Mouse (Mus musculus) thymus, adult 2 months (tissue): ENCODE data around the gene Rpf2. TPM values are rescaled to one million over a fixed set of nuclear protein-coding genes. Genes with fewer than 3 reads are reported as not detected.

Experiments used
- DNase-seq: peaks from one replicate; pipeline ENCODE4 v3.0.0; 2021
- H3K27ac ChIP-seq: fragments of 200-500 bp; 2 replicates; pipeline ENCODE4 v1.5.1; 2012; ENCODE audit warnings: low read length, control low read depth; ENCODE audit not compliant: control insufficient read depth, insufficient read depth
- H3K27me3 ChIP-seq: fragments of 200-500 bp; 2 replicates; pipeline ENCODE4 v1.6.1; 2012; ENCODE audit warnings: mild to moderate bottlenecking, low read length, moderate library complexity, mixed read lengths; ENCODE audit not compliant: control insufficient read depth, insufficient read depth
- H3K36me3 ChIP-seq: fragments of 200-500 bp; 2 replicates; pipeline ENCODE4 v1.6.1; 2012; ENCODE audit warnings: mild to moderate bottlenecking, low read length, moderate library complexity; ENCODE audit not compliant: control insufficient read depth, insufficient read depth
- H3K4me1 ChIP-seq: fragments of 200-500 bp; replicated peaks from 2 replicates; pipeline ENCODE4 v1.6.1; 2012; ENCODE audit warnings: low read length; ENCODE audit not compliant: control insufficient read depth, insufficient read depth
- H3K4me3 ChIP-seq: fragments of 200-500 bp; 2 replicates; pipeline ENCODE4 v1.5.1; 2012; ENCODE audit warnings: mild to moderate bottlenecking, low read length, control low read depth, moderate library complexity; ENCODE audit not compliant: control insufficient read depth, insufficient read depth
- CTCF ChIP-seq: fragments of 200-500 bp; IDR thresholded peaks from 2 replicates; pipeline ENCODE4 v1.5.1; 2012; ENCODE audit warnings: mild to moderate bottlenecking, control low read depth, low read length, moderate library complexity, borderline replicate concordance; ENCODE audit not compliant: control insufficient read depth, poor library complexity, insufficient read depth; ENCODE audit errors: extremely low read depth
- POLR2A ChIP-seq: fragments of 200-500 bp; IDR thresholded peaks from 2 replicates; pipeline ENCODE4 v1.6.1; 2012; ENCODE audit warnings: mild to moderate bottlenecking, low read length, control low read depth, moderate library complexity; ENCODE audit not compliant: control insufficient read depth, poor library complexity, insufficient read depth; ENCODE audit errors: extremely low read depth
- WGBS: fragments of 180-500 bp; shearing (Covaris S2); methylation state at CpG from one replicate; pipeline ENCODE4 v1.1.7; 2018; 5-methylcytosine and 5-hydroxymethylcytosine counted together
- polyA plus RNA-seq: library from polyadenylated mRNA; depleted of rRNA; stranded (reverse); fragments of >200 nt; gene quantifications from 2 replicates; pipeline ENCODE4 v1.2.3, GENCODE M21; 2012

The Rpf2 gene
- polyA plus RNA-seq, 1 experiment = 3.9 TPM

- Histone ChIP-seq H3K4me3 (no peak overlapping the region), H3K36me3 (peaks cover 27% of the 10 kb centered on the region), H3K27me3 (no peaks in the 10 kb centered on the region), H3K4me1 (peaks cover 22% of the 10 kb centered on the region), H3K27ac (no peak overlapping the region)
- no peak for TF ChIP-seq POLR2A
- no peak for TF ChIP-seq CTCF
- WGBS = 95% methylated on average over 1 of the region's 1 CpGs
- no peak for DNase-seq
Observed at GRCm38 (mm10) chr10:40229725-40230124, 17.1 kb downstream of the Rpf2 start.

GRCm38 (mm10) chr10:40227660-40228303, 19.1 kb downstream of the Rpf2 start:
- DNase-seq = no peak
- Histone ChIP-seq H3K27me3 (no peaks in the 10 kb centered on the region), H3K4me1 (peaks cover 15% of the 10 kb centered on the region), H3K4me3 (no peak overlapping the region), H3K36me3 (peaks cover 43% of the 10 kb centered on the region), H3K27ac (no peak overlapping the region)
- 94% methylated on average over 4 of the region's 4 CpGs for WGBS
- TF ChIP-seq CTCF = no peak
- TF ChIP-seq POLR2A = no peak

GRCm38 (mm10) chr10:40218874-40219273, 28.0 kb downstream of the Rpf2 start:
- WGBS = 13% methylated on average over 3 of the region's 3 CpGs
- Histone ChIP-seq H3K27ac (peak overlapping the region; percentile 68; the same call in 1 of the 2 replicates), H3K36me3 (peaks cover 19% of the 10 kb centered on the region; the same call in 1 of the 2 replicates), H3K4me3 (no peak overlapping the region), H3K4me1 (peaks cover 13% of the 10 kb centered on the region), H3K27me3 (no peaks in the 10 kb centered on the region)
- DNase-seq = peak; percentile 28
- TF ChIP-seq POLR2A (no peak), CTCF (no peak)

- Histone ChIP-seq H3K4me3 (no peak overlapping the region), H3K27ac (no peak overlapping the region), H3K4me1 (no peaks in the 10 kb centered on the region), H3K36me3 (no peaks in the 10 kb centered on the region), H3K27me3 (no peaks in the 10 kb centered on the region)
- DNase-seq = peak; percentile 95
- no peak for TF ChIP-seq POLR2A
- TF ChIP-seq CTCF = peak; percentile 25; the same call in 1 of the 2 replicates
- WGBS = 50% methylated on average over 13 of the region's 13 CpGs
Observed at GRCm38 (mm10) chr10:40212443-40213169, 34.2 kb downstream of the Rpf2 start.

GRCm38 (mm10) chr10:40195001-40195400, 51.8 kb downstream of the Rpf2 start:
- no peak for DNase-seq
- WGBS = 96% methylated on average over 6 of the region's 6 CpGs
- Histone ChIP-seq H3K27me3 (no peaks in the 10 kb centered on the region), H3K36me3 (no peaks in the 10 kb centered on the region), H3K4me1 (peaks cover 13% of the 10 kb centered on the region), H3K4me3 (no peak overlapping the region), H3K27ac (no peak overlapping the region)
- TF ChIP-seq CTCF = no peak
- no peak for TF ChIP-seq POLR2A

GRCm38 (mm10) chr10:40192010-40192935, 54.6 kb downstream of the Rpf2 start:
- Histone ChIP-seq H3K27ac (no peak overlapping the region), H3K4me1 (peaks cover 13% of the 10 kb centered on the region), H3K36me3 (no peaks in the 10 kb centered on the region), H3K27me3 (no peaks in the 10 kb centered on the region), H3K4me3 (no peak overlapping the region)
- 27% methylated on average over 18 of the region's 18 CpGs for WGBS
- no peak for DNase-seq
- TF ChIP-seq POLR2A (no peak), CTCF (no peak)
